Mouse (Mus musculus): ENCODE measurements around the gene Atxn7l2.

DNA sequence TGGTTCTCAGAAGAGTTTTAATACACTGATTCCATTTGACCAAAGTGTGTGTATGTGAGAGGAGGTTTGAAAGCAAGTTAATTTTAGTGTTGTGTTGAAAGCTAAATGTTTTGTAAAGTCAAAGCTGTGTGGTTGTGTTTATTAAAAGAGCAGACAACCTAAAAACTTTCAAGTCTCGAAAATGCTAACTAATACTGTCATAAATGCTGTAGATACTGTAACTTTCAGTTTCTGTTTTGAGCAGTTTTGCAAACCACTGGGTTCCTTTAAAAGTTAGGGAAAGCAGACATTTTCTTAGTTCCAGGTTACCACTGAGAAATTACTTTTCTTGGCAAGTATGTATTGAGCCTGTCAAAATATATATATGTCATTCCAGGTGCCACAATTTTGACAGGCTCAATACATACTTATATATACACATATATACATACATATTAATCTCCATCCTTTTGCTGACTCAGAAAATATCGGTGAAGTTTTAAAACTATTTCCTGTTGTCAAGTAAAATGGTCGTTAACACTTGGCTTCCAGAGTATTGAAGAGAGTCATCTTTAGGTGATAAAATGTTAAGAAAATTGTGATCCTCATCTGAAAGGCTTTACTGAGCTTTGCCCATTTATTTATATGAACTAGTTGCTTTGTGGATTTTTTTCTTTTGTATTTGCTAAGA lies 47.2 kb upstream of the Atxn7l2 start:
- TF ChIP-seq POLR2A (IDR thresholded peaks at IDR 0.05; ENCODE audit: borderline replicate concordance, control insufficient read depth, low read depth, low read length) (no peak), CTCF (IDR thresholded peaks at IDR 0.05; ENCODE audit: control insufficient read depth, insufficient read depth, low read length) (no peak)

Measured in bone marrow, adult 2 months (tissue).